Mouse (Mus musculus): ENCODE measurements around the gene Obp1a.

Gene Obp1a

DNA sequence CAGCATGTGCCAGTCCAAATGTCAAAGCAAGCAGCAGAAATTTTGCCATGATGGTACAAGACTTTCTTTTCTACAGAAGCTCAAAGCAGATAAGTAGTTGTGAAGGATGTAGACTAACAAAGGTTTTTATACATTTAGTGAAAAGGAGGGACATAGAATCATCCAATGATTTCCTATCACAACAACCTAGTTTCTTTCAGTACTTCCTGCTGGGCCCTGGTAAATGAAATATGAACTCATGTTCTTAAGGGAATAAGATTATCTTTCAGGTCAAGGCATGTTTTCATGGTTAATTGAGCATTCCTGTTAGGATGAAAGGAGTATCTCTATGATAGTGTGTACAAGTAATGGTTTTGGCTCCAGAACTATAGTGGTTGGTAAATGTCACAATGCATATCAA lies at the start of gene Obp1a:
Gene Obp1a (minus strand): TSS at position 101 of the 400 bp plus-strand sequence.
- no peak for DNase-seq

DNA sequence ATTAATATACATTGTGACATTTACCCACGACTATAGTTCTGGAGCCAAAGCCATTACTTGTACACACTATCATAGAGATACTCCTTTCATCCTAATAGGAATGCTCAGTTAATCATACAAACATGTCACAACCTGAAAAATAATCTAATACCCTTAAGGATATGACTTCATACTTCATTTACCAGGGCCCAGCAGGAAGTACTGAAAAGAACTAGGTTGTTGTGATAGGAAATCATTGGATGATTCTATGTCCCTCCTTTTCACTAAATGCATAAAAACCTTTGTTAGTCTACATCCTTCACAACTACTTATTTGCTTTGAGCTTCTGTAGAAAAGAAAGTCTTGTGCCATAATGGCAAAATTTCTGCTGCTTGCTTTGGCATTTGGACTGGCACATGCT lies 34.0 kb upstream of the Obp1a start, which contains the start of gene Gm5938:
Gene Gm5938 (plus strand): TSS at position 301 of the 400 bp plus-strand sequence.
- DNase-seq: no peak
